Mouse (Mus musculus) embryonic facial prominence, embryonic 13.5 days (tissue): ENCODE results near the gene Zfp386. TPM values are rescaled to one million over a fixed set of nuclear protein-coding genes. Genes with fewer than 3 reads are reported as not detected.
"Not testable (repeated sequence)": the region's sequence is repeated elsewhere in the genome, so short reads cannot be mapped to it uniquely, and the experiment has no call there.

Experiments used
- ATAC-seq: fragments of 200-750 bp; cut with Nextera tagmentation; 2 replicates; pipeline ENCODE4 v1.8.0; 2017; ENCODE audit warnings: low read depth; ENCODE audit not compliant: insufficient number of reproducible peaks, insufficient read depth, low FRiP score, low TSS enrichment
- H3K27ac ChIP-seq: fragments of 300-500 bp; sonication (generic); 2 replicates; pipeline ENCODE4 v1.5.1; 2015; ENCODE audit warnings: moderate library complexity, mild to moderate bottlenecking, inconsistent platforms
- H3K27me3 ChIP-seq: fragments of 300-500 bp; sonication (generic); 2 replicates; pipeline ENCODE4 v1.6.1; 2015; ENCODE audit warnings: mild to moderate bottlenecking, inconsistent platforms
- H3K36me3 ChIP-seq: fragments of 300-500 bp; sonication (generic); 2 replicates; pipeline ENCODE4 v1.6.1; 2015; ENCODE audit warnings: mild to moderate bottlenecking, inconsistent platforms
- H3K4me1 ChIP-seq: fragments of 300-500 bp; sonication (generic); 2 replicates; pipeline ENCODE4 v1.6.1; 2015; ENCODE audit warnings: inconsistent platforms
- H3K4me2 ChIP-seq: fragments of 300-500 bp; sonication (generic); 2 replicates; pipeline ENCODE4 v1.6.1; 2015; ENCODE audit warnings: moderate library complexity, mild to moderate bottlenecking, inconsistent platforms
- H3K4me3 ChIP-seq: fragments of 300-500 bp; sonication (generic); 2 replicates; pipeline ENCODE4 v1.5.1; 2015; ENCODE audit warnings: mild to moderate bottlenecking, inconsistent platforms
- H3K9ac ChIP-seq: fragments of 300-500 bp; sonication (generic); 2 replicates; pipeline ENCODE4 v1.6.1; 2015; ENCODE audit warnings: mild to moderate bottlenecking, inconsistent platforms
- H3K9me3 ChIP-seq: fragments of 300-500 bp; sonication (generic); 2 replicates; pipeline ENCODE4 v1.6.1; 2016; ENCODE audit warnings: inconsistent platforms
- WGBS: fragments of 180-500 bp; shearing (Covaris S2); methylation state at CpG from one replicate; pipeline ENCODE4 v1.1.7; 2015; ENCODE audit warnings: mixed read lengths; 5-methylcytosine and 5-hydroxymethylcytosine counted together
- polyA plus RNA-seq: library from polyadenylated mRNA; unstranded; fragments of >200 nt; fragmentation: Nextera tagmentation; extraction: Ambion mirVana; gene quantifications from 2 replicates; pipeline ENCODE4 v1.2.1, GENCODE M21; 2015

The Zfp386 gene
- 51.3 and 53.3 TPM in 2 replicates for polyA plus RNA-seq

- H3K4me2 ChIP-seq: peak within 1 kb of the TSS; percentile 74
- no peaks in the 10 kb centered on the region for H3K9me3 ChIP-seq
- 1% methylated on average over 55 of the region's 55 CpGs for WGBS
- H3K9ac ChIP-seq: peak within 1 kb of the TSS; percentile 98
- H3K4me1 ChIP-seq: peaks cover 19% of the 10 kb centered on the region
- peaks cover 24% of the 10 kb centered on the region for H3K36me3 ChIP-seq
- no peaks in the 10 kb centered on the region for H3K27me3 ChIP-seq
- peak within 1 kb of the TSS; percentile 99 for H3K27ac ChIP-seq
- H3K4me3 ChIP-seq: peak within 1 kb of the TSS; percentile 86
- peak; percentile 99 for ATAC-seq
These were observed at the start of gene Zfp386 for GRCm38 (mm10) chr12:116047440-116048377. Zfp386 (plus strand) TSS chr12:116047724.

GRCm38 (mm10) chr12:115999784-116000183, 47.7 kb upstream of the Zfp386 start:
- WGBS: 71% methylated on average over 3 of the region's 3 CpGs
- H3K4me2 ChIP-seq, ATAC-seq, H3K27me3 ChIP-seq, H3K9ac ChIP-seq, H3K4me1 ChIP-seq, H3K27ac ChIP-seq, H3K9me3 ChIP-seq, H3K36me3 ChIP-seq, H3K4me3 ChIP-seq: not testable (repeated sequence)

- not testable (repeated sequence) for H3K4me1 ChIP-seq, H3K36me3 ChIP-seq, H3K9me3 ChIP-seq, H3K9ac ChIP-seq, H3K27me3 ChIP-seq, H3K27ac ChIP-seq, ATAC-seq, H3K4me2 ChIP-seq, H3K4me3 ChIP-seq
- 76% methylated on average over 1 of the region's 1 CpGs for WGBS
These were observed 44.6 kb upstream of the Zfp386 start for GRCm38 (mm10) chr12:116002946-116003345.

- no peak overlapping the region for H3K27ac ChIP-seq
- no peaks in the 10 kb centered on the region for H3K4me1 ChIP-seq
- H3K4me2 ChIP-seq: no peak overlapping the region
- no peaks in the 10 kb centered on the region for H3K9me3 ChIP-seq
- no peak for ATAC-seq
- H3K9ac ChIP-seq: no peak overlapping the region
- H3K4me3 ChIP-seq: no peak overlapping the region
- H3K27me3 ChIP-seq: no peaks in the 10 kb centered on the region
- 84% methylated on average over 2 of the region's 2 CpGs for WGBS
- no peaks in the 10 kb centered on the region for H3K36me3 ChIP-seq
These were observed 36.7 kb upstream of the Zfp386 start for GRCm38 (mm10) chr12:116010812-116011211.

GRCm38 (mm10) chr12:116028095-116028494, 19.4 kb upstream of the Zfp386 start:
- Histone ChIP-seq H3K9me3 (no peaks in the 10 kb centered on the region), H3K4me3 (no peak overlapping the region), H3K36me3 (no peaks in the 10 kb centered on the region), H3K9ac (no peak overlapping the region), H3K4me1 (no peaks in the 10 kb centered on the region), H3K27me3 (no peaks in the 10 kb centered on the region), H3K4me2 (no peak overlapping the region), H3K27ac (no peak overlapping the region)
- ATAC-seq: no peak
- WGBS: 56% methylated on average over 2 of the region's 2 CpGs

- no peak overlapping the region for H3K9ac ChIP-seq
- H3K4me2 ChIP-seq: no peak overlapping the region
- WGBS: 71% methylated on average over 5 of the region's 5 CpGs
- no peaks in the 10 kb centered on the region for H3K27me3 ChIP-seq
- no peaks in the 10 kb centered on the region for H3K36me3 ChIP-seq
- no peak overlapping the region for H3K27ac ChIP-seq
- H3K9me3 ChIP-seq: 0 out of 2 replicates have a peak, but pooled peaks cover 3% of the 10 kb centered on the region
- no peak overlapping the region for H3K4me3 ChIP-seq
- no peak for ATAC-seq
- no peaks in the 10 kb centered on the region for H3K4me1 ChIP-seq
These were observed 12.2 kb upstream of the Zfp386 start for GRCm38 (mm10) chr12:116035346-116035745.

GRCm38 (mm10) chr12:116044785-116045184, 2.7 kb upstream of the Zfp386 start:
- Histone ChIP-seq H3K9ac (no peak overlapping the region), H3K27ac (no peak overlapping the region), H3K4me3 (no peak overlapping the region), H3K36me3 (peaks cover 1% of the 10 kb centered on the region; the same call in 1 of the 2 replicates), H3K27me3 (no peaks in the 10 kb centered on the region), H3K4me1 (peaks cover 15% of the 10 kb centered on the region), H3K9me3 (no peaks in the 10 kb centered on the region), H3K4me2 (no peak overlapping the region)
- ATAC-seq: no peak
- WGBS: 89% methylated on average over 5 of the region's 5 CpGs

GRCm38 (mm10) chr12:116048766-116049165, 1.2 kb downstream of the Zfp386 start:
- H3K9me3 ChIP-seq: no peaks in the 10 kb centered on the region
- H3K9ac ChIP-seq: peak overlapping the region; percentile 98
- no peaks in the 10 kb centered on the region for H3K27me3 ChIP-seq
- 0 out of 2 replicates have a peak overlapping the region, but pooled peaks have one; percentile 99 for H3K27ac ChIP-seq
- no peak for ATAC-seq
- H3K36me3 ChIP-seq: peaks cover 27% of the 10 kb centered on the region
- H3K4me1 ChIP-seq: peaks cover 19% of the 10 kb centered on the region
- 48% methylated on average over 7 of the region's 7 CpGs for WGBS
- H3K4me2 ChIP-seq: peak overlapping the region; percentile 74
- peak overlapping the region; percentile 86 for H3K4me3 ChIP-seq

GRCm38 (mm10) chr12:116049236-116049635, 1.7 kb downstream of the Zfp386 start:
- 70% methylated on average over 3 of the region's 3 CpGs for WGBS
- H3K4me3 ChIP-seq: peak overlapping the region; percentile 86; the same call in 1 of the 2 replicates
- H3K27ac ChIP-seq: no peak overlapping the region
- ATAC-seq: no peak
- no peaks in the 10 kb centered on the region for H3K27me3 ChIP-seq
- H3K4me1 ChIP-seq: peaks cover 19% of the 10 kb centered on the region
- no peaks in the 10 kb centered on the region for H3K9me3 ChIP-seq
- H3K9ac ChIP-seq: peak overlapping the region; percentile 98
- H3K36me3 ChIP-seq: peaks cover 29% of the 10 kb centered on the region
- H3K4me2 ChIP-seq: peak overlapping the region; percentile 74

GRCm38 (mm10) chr12:116049701-116050100, 2.2 kb downstream of the Zfp386 start:
- Histone ChIP-seq H3K9ac (0 out of 2 replicates have a peak overlapping the region, but pooled peaks have one; percentile 98), H3K9me3 (no peaks in the 10 kb centered on the region; the same call in 1 of the 2 replicates), H3K4me2 (peak overlapping the region; percentile 74), H3K4me3 (no peak overlapping the region), H3K36me3 (peaks cover 33% of the 10 kb centered on the region), H3K4me1 (peaks cover 19% of the 10 kb centered on the region), H3K27ac (no peak overlapping the region), H3K27me3 (no peaks in the 10 kb centered on the region)
- WGBS: 85% methylated on average over 6 of the region's 6 CpGs
- no peak for ATAC-seq

GRCm38 (mm10) chr12:116054342-116054741, 6.8 kb downstream of the Zfp386 start:
- Histone ChIP-seq H3K9me3 (peaks cover 20% of the 10 kb centered on the region), H3K27me3 (no peaks in the 10 kb centered on the region), H3K4me1 (peaks cover 8% of the 10 kb centered on the region; the same call in 1 of the 2 replicates), H3K27ac (no peak overlapping the region), H3K4me2 (no peak overlapping the region), H3K36me3 (peaks cover 73% of the 10 kb centered on the region), H3K9ac (no peak overlapping the region), H3K4me3 (no peak overlapping the region)
- ATAC-seq: no peak
- 97% methylated on average over 8 of the region's 8 CpGs for WGBS

- no peaks in the 10 kb centered on the region for H3K4me1 ChIP-seq
- no peak overlapping the region for H3K27ac ChIP-seq
- H3K4me3 ChIP-seq: no peak overlapping the region
- 93% methylated on average over 3 of the region's 3 CpGs for WGBS
- no peak for ATAC-seq
- H3K9ac ChIP-seq: no peak overlapping the region
- no peak overlapping the region for H3K4me2 ChIP-seq
- H3K27me3 ChIP-seq: no peaks in the 10 kb centered on the region
- H3K36me3 ChIP-seq: peaks cover 76% of the 10 kb centered on the region
- peaks cover 33% of the 10 kb centered on the region for H3K9me3 ChIP-seq
These were observed 8.6 kb downstream of the Zfp386 start for GRCm38 (mm10) chr12:116056112-116056511.
